Mouse (Mus musculus) olfactory bulb, adult 2 months (tissue): ENCODE data around the gene Dtl. TPM values are rescaled to one million over a fixed set of nuclear protein-coding genes. Genes with fewer than 3 reads are reported as not detected.

Experiments used
- H3K27ac ChIP-seq: fragments of 200-500 bp; 2 replicates; pipeline ENCODE4 v1.5.1; 2012; ENCODE audit warnings: low read depth, low read length; ENCODE audit not compliant: insufficient read depth
- H3K4me1 ChIP-seq: fragments of 200-500 bp; 2 replicates; pipeline ENCODE4 v1.6.1; 2012; ENCODE audit warnings: low read length; ENCODE audit not compliant: control insufficient read depth, insufficient read depth
- H3K4me3 ChIP-seq: fragments of 200-500 bp; 2 replicates; pipeline ENCODE4 v1.5.1; 2012; ENCODE audit warnings: mild to moderate bottlenecking, low read depth, low read length, moderate library complexity; ENCODE audit not compliant: insufficient read depth
- CTCF ChIP-seq: fragments of 200-500 bp; IDR thresholded peaks from 2 replicates; pipeline ENCODE4 v1.5.1; 2012; ENCODE audit warnings: low read depth, mild to moderate bottlenecking, low read length, moderate library complexity; ENCODE audit not compliant: insufficient read depth
- POLR2A ChIP-seq: fragments of 200-500 bp; IDR thresholded peaks from 2 replicates; pipeline ENCODE4 v1.6.1; 2012; ENCODE audit warnings: mild to moderate bottlenecking, low read depth, low read length, moderate library complexity; ENCODE audit not compliant: insufficient read depth
- WGBS: fragments of 180-500 bp; shearing (Covaris S2); methylation state at CpG from one replicate; pipeline ENCODE4 v1.1.7; 2018; 5-methylcytosine and 5-hydroxymethylcytosine counted together
- polyA plus RNA-seq: library from polyadenylated mRNA; stranded (reverse); fragments of >200 nt; gene quantifications from 2 replicates; pipeline ENCODE4 v1.2.4, GENCODE M21; 2012; ENCODE audit warnings: low replicate concordance; ENCODE audit not compliant: missing spikeins, insufficient read depth, insufficient read length

The Dtl gene
- polyA plus RNA-seq, 1 experiment, result not detected

GRCm38 (mm10) chr1:191585704-191586103, 10.4 kb upstream of the Dtl start:
- Histone ChIP-seq H3K27ac (no peak overlapping the region), H3K4me3 (no peak overlapping the region), H3K4me1 (no peaks in the 10 kb centered on the region)
- WGBS, result 86% methylated on average over 2 of the region's 2 CpGs
- TF ChIP-seq CTCF (no peak), POLR2A (no peak)

DNA sequence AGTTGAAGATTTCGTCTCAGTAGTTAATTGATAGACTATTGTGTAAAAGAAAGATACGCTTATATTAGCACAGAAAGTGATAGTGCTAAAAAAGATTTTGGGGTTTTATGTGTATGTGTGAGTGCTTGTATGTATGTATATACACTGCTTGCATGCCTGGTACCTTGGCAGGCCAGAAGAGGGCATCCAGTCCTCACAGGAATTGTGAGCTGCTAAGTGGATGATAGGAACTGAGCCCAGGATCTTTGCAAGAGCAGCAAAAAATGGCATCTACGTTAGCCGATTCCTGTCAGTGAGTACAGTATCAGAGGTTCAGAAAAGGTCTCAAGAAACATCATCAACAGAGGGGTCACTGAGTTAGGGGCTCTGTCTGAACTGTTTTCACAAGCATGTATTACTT, 9.1 kb upstream of the Dtl start:
- TF ChIP-seq CTCF (no peak), POLR2A (no peak)
- Histone ChIP-seq H3K4me1 (no peaks in the 10 kb centered on the region), H3K4me3 (no peak overlapping the region), H3K27ac (no peak overlapping the region)
- 93% methylated on average over 4 of the region's 4 CpGs for whole genome bisulfite sequencing

DNA sequence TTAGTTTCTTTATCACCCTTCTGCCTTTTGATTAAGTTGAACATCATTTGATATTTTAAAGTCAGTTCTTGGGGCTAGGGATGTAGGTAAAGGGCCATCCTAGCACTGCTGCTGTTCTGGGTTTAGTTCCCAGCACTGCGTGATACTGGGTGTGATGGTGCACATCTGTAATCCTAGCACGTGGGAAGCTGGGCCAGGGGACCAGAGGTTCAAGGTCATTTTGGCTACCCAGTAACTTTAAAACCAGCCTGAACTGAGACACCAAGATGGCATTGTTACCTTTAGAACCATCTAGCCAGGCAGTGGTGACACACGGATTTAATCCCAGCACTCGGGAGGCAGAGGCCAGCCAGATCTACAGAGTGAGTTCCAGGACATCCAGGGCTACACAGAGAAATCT, 8.5 kb upstream of the Dtl start:
- Histone ChIP-seq H3K4me1 (no peaks in the 10 kb centered on the region), H3K4me3 (no peak overlapping the region), H3K27ac (no peak overlapping the region)
- WGBS, result 97% methylated on average over 4 of the region's 4 CpGs
- TF ChIP-seq POLR2A (no peak), CTCF (no peak)

- Histone ChIP-seq H3K4me3 (no peak overlapping the region), H3K4me1 (no peaks in the 10 kb centered on the region), H3K27ac (no peak overlapping the region)
- WGBS, result 91% methylated on average over 4 of the region's 4 CpGs
- TF ChIP-seq CTCF (no peak), POLR2A (no peak)
Measured at GRCm38 (mm10) chr1:191581641-191582040, 6.3 kb upstream of the Dtl start.

GRCm38 (mm10) chr1:191579524-191579923, 4.2 kb upstream of the Dtl start:
- 89% methylated on average over 3 of the region's 3 CpGs for WGBS
- Histone ChIP-seq H3K4me3 (no peak overlapping the region), H3K4me1 (peaks cover 6% of the 10 kb centered on the region; the same call in 1 of the 2 replicates), H3K27ac (no peak overlapping the region)
- TF ChIP-seq CTCF (no peak), POLR2A (no peak)

GRCm38 (mm10) chr1:191574871-191575457, 380 bp downstream of the Dtl start:
- under 1% methylated on average over 52 of the region's 52 CpGs for WGBS
- TF ChIP-seq POLR2A (no peak), CTCF (no peak)

DNA sequence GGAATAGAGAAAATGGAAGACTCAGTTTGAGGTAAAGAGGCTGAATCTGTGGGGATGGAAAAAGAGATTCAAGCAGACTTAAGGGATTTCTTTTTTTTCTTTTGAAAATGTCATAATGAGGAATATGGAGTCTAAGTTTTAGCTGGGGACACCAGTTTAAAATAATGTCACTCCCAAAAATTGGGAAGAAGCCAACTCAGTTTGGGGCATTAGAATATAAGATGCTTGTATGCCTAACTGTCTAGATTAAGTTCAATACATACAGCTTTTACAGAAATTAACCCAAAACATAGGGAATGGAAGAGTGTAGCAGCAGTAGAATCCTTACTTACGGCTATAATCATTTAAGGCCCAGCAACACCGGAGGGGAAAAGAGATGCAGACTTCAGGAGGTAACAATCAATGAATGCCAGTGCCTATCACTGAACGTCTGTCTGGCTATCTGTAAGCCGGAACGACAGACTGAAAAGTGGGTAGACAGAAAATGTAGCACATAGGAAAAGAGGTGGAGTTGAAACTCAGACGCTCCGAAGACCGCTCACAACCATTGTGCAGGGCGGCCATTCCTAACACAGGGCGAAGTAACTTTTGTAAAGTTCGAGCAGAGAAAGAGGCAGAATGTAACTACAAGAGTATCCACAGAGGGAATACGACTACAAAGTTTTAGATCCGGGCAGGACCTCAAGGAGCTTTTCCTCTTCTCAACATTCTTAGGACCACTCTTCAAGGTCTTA, 1.3 kb downstream of the Dtl start:
- H3K27ac ChIP-seq, result no peak overlapping the region
- no peak overlapping the region for H3K4me3 ChIP-seq
- 6% methylated on average over 13 of the region's 13 CpGs for WGBS
- peaks cover 6% of the 10 kb centered on the region; the same call in 1 of the 2 replicates for H3K4me1 ChIP-seq
- TF ChIP-seq POLR2A, result no peak
- TF ChIP-seq CTCF, result no peak

More at GRCm38 (mm10) chr1:191574871-191575457, 380 bp downstream of the Dtl start:
- H3K27ac ChIP-seq, result no peak overlapping the region
- peak overlapping the region; percentile 63 for H3K4me3 ChIP-seq
- peaks cover 6% of the 10 kb centered on the region; the same call in 1 of the 2 replicates for H3K4me1 ChIP-seq

- H3K4me3 ChIP-seq, result no peak overlapping the region
- TF ChIP-seq CTCF (no peak), POLR2A (no peak)
- no peak overlapping the region for H3K27ac ChIP-seq
- peaks cover 6% of the 10 kb centered on the region; the same call in 1 of the 2 replicates for H3K4me1 ChIP-seq
- WGBS, result 95% methylated on average over 3 of the region's 3 CpGs
Measured at GRCm38 (mm10) chr1:191570415-191570814, 4.9 kb downstream of the Dtl start.

GRCm38 (mm10) chr1:191569625-191570024, 5.7 kb downstream of the Dtl start:
- 96% methylated on average over 2 of the region's 2 CpGs for WGBS
- TF ChIP-seq CTCF (no peak), POLR2A (no peak)

More at GRCm38 (mm10) chr1:191569625-191570024, 5.7 kb downstream of the Dtl start:
- Histone ChIP-seq H3K4me1 (peaks cover under 1% of the 10 kb centered on the region; the same call in 1 of the 2 replicates), H3K27ac (no peak overlapping the region), H3K4me3 (no peak overlapping the region)
